Mouse (Mus musculus): ENCODE results near the gene 6430548M08Rik.

GRCm38 (mm10) chr8:120119931-120120330 lies 6.0 kb downstream of the 6430548M08Rik start:
- TF ChIP-seq CTCF (IDR thresholded peaks at IDR 0.05; ENCODE audit: low read depth): no peak
- TF ChIP-seq EP300 (optimal IDR thresholded peaks at IDR 0.05): no peak
